Mouse (Mus musculus) heart, postnatal 0 days (tissue): Measurements from ENCODE around the gene Cep131.

ENCODE experiments used
- CTCF ChIP-seq: IDR thresholded peaks from 2 replicates; pipeline ENCODE4 v1.5.1; 2016; ENCODE audit warnings: antibody characterized with exemption, control low read depth, low read depth
- EP300 ChIP-seq: IDR thresholded peaks from 2 replicates; pipeline ENCODE4 v1.6.1; 2016; ENCODE audit warnings: antibody characterized with exemption, low read depth

- TF ChIP-seq EP300 = no peak
- TF ChIP-seq CTCF = no peak
Observed at GRCm38 (mm10) chr11:120032052-120032451, 54.6 kb downstream of the Cep131 start.
